Mouse (Mus musculus): Measurements from ENCODE around the gene Cbr4. TPM values are rescaled to one million over a fixed set of nuclear protein-coding genes. Genes with fewer than 3 reads are reported as not detected.

Cbr4 gene
- polyA plus RNA-seq, 1 experiment = 14.8 TPM

DNA sequence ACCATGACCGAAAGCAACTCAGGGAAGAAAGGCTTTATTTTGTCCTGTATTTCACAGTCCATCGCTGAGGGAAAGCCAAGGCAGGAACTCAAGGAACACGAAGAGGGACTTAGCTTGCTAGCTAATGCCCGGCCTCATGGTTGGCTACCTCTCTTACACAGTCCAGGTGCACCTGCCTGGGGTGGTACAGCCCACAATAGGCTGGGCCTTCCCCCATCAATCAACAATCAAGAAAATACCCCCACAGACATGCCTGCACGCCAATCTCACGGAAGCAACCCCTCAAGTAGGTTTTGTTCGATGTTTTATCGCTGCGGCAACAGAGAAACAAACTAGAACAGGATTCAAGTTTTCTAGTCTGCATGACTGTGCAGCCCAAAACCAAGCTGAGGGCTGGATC, 11.4 kb upstream of the Cbr4 start:
- no peak for TF ChIP-seq POLR2A (IDR thresholded peaks at IDR 0.05; ENCODE audit: insufficient read length, low read depth)
- TF ChIP-seq MAX (IDR thresholded peaks at IDR 0.05; ENCODE audit: low read depth) = no peak
- TF ChIP-seq TCF12 (IDR thresholded peaks at IDR 0.05; ENCODE audit: insufficient read depth, poor library complexity, severe bottlenecking) = no peak
- no peak for TF ChIP-seq USF1 (IDR thresholded peaks at IDR 0.05; ENCODE audit: low read depth)
- H3K79me2 ChIP-seq (ENCODE audit: control insufficient read depth, insufficient read depth) = no peaks in the 10 kb centered on the region
- no peak overlapping the region for H3ac ChIP-seq (ENCODE audit: control insufficient read depth, insufficient read length)

GRCm38 (mm10) chr8:61478150-61478549, 9.4 kb upstream of the Cbr4 start:
- Histone ChIP-seq H3K79me2 (ENCODE audit: control insufficient read depth, insufficient read depth) (no peaks in the 10 kb centered on the region), H3ac (ENCODE audit: control insufficient read depth, insufficient read length) (no peak overlapping the region), H3K36me3 (ENCODE audit: control insufficient read depth, insufficient read depth) (no peaks in the 10 kb centered on the region), H3K4me3 (no peak overlapping the region), H3K27me3 (ENCODE audit: control insufficient read depth, insufficient read depth, insufficient read length) (peaks cover 8% of the 10 kb centered on the region), H3K4me2 (ENCODE audit: low read depth) (no peak overlapping the region)
- TF ChIP-seq MYOG (IDR thresholded peaks at IDR 0.05; ENCODE audit: control insufficient read depth in 1 of 3, insufficient read depth in 1 of 3, insufficient read length in 2 of 3, low read depth in 2 of 3) (no peak), POLR2A (IDR thresholded peaks at IDR 0.05; ENCODE audit: insufficient read length, low read depth) (no peak), TCF3 (IDR thresholded peaks at IDR 0.05; ENCODE audit: insufficient read length, low read depth) (no peak), TCF12 (IDR thresholded peaks at IDR 0.05; ENCODE audit: insufficient read depth, poor library complexity, severe bottlenecking) (no peak), MYOD1 (IDR thresholded peaks at IDR 0.05; ENCODE audit: control insufficient read depth in 1 of 3, insufficient read length in 2 of 3, low read depth in 2 of 3) (no peak), E2F4 (IDR thresholded peaks at IDR 0.05; ENCODE audit: insufficient read depth) (no peak), USF1 (IDR thresholded peaks at IDR 0.05; ENCODE audit: low read depth) (no peak), REST (IDR thresholded peaks at IDR 0.05; ENCODE audit: insufficient read depth, insufficient read length) (no peak), SRF (IDR thresholded peaks at IDR 0.05; ENCODE audit: control insufficient read depth, insufficient read length, low read depth) (no peak)

More for the DNA sequence above, 11.4 kb upstream of the Cbr4 start:
- Histone ChIP-seq H3K4me2 (ENCODE audit: low read depth) (no peak overlapping the region), H3K4me3 (no peak overlapping the region), H3K27me3 (ENCODE audit: control insufficient read depth, insufficient read depth, insufficient read length) (peaks cover 4% of the 10 kb centered on the region), H3K36me3 (ENCODE audit: control insufficient read depth, insufficient read depth) (no peaks in the 10 kb centered on the region)

DNA sequence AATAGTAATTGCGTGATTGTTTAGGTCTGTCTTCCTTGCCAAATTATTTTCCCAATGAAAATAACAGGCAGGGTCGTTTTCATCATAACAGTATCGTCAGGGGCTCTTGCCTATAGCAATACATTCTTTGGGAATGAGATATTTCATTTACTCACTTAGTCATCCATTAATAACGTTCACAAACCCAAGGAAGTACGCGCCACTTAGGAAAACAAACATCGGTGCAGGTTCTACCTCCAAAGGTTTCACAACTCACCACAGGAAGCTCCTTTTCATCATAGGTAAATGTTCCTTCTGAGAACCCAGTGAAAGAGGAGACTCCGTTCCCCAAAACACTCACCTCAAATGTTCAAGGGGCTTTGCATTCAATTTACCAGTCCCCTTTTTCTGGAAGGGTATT, 8.7 kb upstream of the Cbr4 start:
- no peaks in the 10 kb centered on the region for H3K36me3 ChIP-seq (ENCODE audit: control insufficient read depth, insufficient read depth)
- TF ChIP-seq POLR2AphosphoS2 (IDR thresholded peaks at IDR 0.05; ENCODE audit: insufficient read length, low read depth) (no peak), SRF (IDR thresholded peaks at IDR 0.05; ENCODE audit: control insufficient read depth, insufficient read length, low read depth) (no peak), TCF3 (IDR thresholded peaks at IDR 0.05; ENCODE audit: insufficient read length, low read depth) (no peak), CEBPB (IDR thresholded peaks at IDR 0.05; ENCODE audit: insufficient read depth, poor library complexity, severe bottlenecking) (no peak), MYOD1 (IDR thresholded peaks at IDR 0.05; ENCODE audit: control insufficient read depth in 1 of 3, insufficient read length in 2 of 3, low read depth in 2 of 3) (no peak), REST (IDR thresholded peaks at IDR 0.05; ENCODE audit: insufficient read depth, insufficient read length) (no peak), POLR2A (IDR thresholded peaks at IDR 0.05; ENCODE audit: insufficient read length, low read depth) (no peak), TCF12 (IDR thresholded peaks at IDR 0.05; ENCODE audit: insufficient read depth, poor library complexity, severe bottlenecking) (no peak), MYOG (IDR thresholded peaks at IDR 0.05; ENCODE audit: control insufficient read depth in 1 of 3, insufficient read depth in 1 of 3, insufficient read length in 2 of 3, low read depth in 2 of 3) (no peak), USF1 (IDR thresholded peaks at IDR 0.05; ENCODE audit: low read depth) (no peak), MAX (IDR thresholded peaks at IDR 0.05; ENCODE audit: low read depth) (no peak), E2F4 (IDR thresholded peaks at IDR 0.05; ENCODE audit: insufficient read depth) (no peak)
- H3K4me3 ChIP-seq = no peak overlapping the region
- no peak overlapping the region for H3K4me2 ChIP-seq (ENCODE audit: low read depth)
- H3K79me2 ChIP-seq (ENCODE audit: control insufficient read depth, insufficient read depth) = no peaks in the 10 kb centered on the region
- H3K27me3 ChIP-seq (ENCODE audit: control insufficient read depth, insufficient read depth, insufficient read length) = peaks cover 8% of the 10 kb centered on the region
- H3ac ChIP-seq (ENCODE audit: control insufficient read depth, insufficient read length) = no peak overlapping the region

- TF ChIP-seq TCF12 (IDR thresholded peaks at IDR 0.05; ENCODE audit: insufficient read depth, poor library complexity, severe bottlenecking) (no peak), TCF3 (IDR thresholded peaks at IDR 0.05; ENCODE audit: insufficient read length, low read depth) (no peak), REST (IDR thresholded peaks at IDR 0.05; ENCODE audit: insufficient read depth, insufficient read length) (no peak), MYOG (IDR thresholded peaks at IDR 0.05; ENCODE audit: control insufficient read depth in 1 of 3, insufficient read depth in 1 of 3, insufficient read length in 2 of 3, low read depth in 2 of 3) (no peak), USF1 (IDR thresholded peaks at IDR 0.05; ENCODE audit: low read depth) (no peak), SRF (IDR thresholded peaks at IDR 0.05; ENCODE audit: control insufficient read depth, insufficient read length, low read depth) (no peak)
- no peaks in the 10 kb centered on the region for H3K36me3 ChIP-seq (ENCODE audit: control insufficient read depth, insufficient read depth)
- H3K4me3 ChIP-seq = no peak overlapping the region
- no peaks in the 10 kb centered on the region for H3K79me2 ChIP-seq (ENCODE audit: control insufficient read depth, insufficient read depth)
- H3K4me2 ChIP-seq (ENCODE audit: low read depth) = no peak overlapping the region
- peaks cover 8% of the 10 kb centered on the region for H3K27me3 ChIP-seq (ENCODE audit: control insufficient read depth, insufficient read depth, insufficient read length)
- no peak overlapping the region for H3ac ChIP-seq (ENCODE audit: control insufficient read depth, insufficient read length)
Measured at GRCm38 (mm10) chr8:61479506-61480214, 7.9 kb upstream of the Cbr4 start.

DNA sequence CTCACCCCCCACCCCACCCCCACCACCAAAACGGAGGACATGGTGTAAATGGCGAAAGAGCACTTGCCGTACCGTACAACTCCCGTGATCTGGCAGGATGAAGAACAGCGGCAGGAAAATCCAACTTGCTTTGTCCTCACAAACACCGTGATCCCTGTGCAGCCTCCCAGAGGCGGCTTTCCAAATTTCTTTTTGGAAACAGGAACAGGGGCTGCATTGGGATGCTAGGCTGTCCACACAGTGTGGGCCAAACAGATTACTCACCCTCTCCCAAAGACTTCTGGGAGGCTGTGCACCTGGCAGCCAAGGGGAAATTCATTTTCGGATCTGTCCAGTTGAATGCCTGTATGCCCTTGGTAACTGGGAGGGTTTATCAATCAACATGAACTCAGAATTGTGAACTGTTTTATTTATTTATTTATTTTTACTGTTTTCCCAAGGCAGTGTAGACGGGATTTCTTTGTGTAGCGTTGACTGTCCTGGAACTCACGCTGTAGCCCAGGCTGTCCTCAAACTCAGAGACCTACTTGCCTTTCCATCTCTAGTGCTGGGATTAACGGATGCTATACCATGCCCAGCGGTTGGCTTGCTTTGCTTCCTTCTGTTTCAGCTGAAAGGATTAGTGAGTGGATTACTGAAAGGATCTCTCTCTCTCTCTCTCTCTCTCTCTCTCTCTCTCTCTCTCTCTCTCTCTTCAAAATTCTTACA, 7.1 kb upstream of the Cbr4 start:
- Histone ChIP-seq H3ac (ENCODE audit: control insufficient read depth, insufficient read length) (no peak overlapping the region), H3K27me3 (ENCODE audit: control insufficient read depth, insufficient read depth, insufficient read length) (peaks cover 8% of the 10 kb centered on the region)

More for the DNA sequence above, 7.1 kb upstream of the Cbr4 start:
- H3K79me2 ChIP-seq (ENCODE audit: control insufficient read depth, insufficient read depth) = no peaks in the 10 kb centered on the region
- TF ChIP-seq USF1 (IDR thresholded peaks at IDR 0.05; ENCODE audit: low read depth) = no peak
- TF ChIP-seq SRF (IDR thresholded peaks at IDR 0.05; ENCODE audit: control insufficient read depth, insufficient read length, low read depth) = no peak
- TF ChIP-seq POLR2AphosphoS2 (IDR thresholded peaks at IDR 0.05; ENCODE audit: insufficient read length, low read depth) = no peak
- no peak for TF ChIP-seq TCF12 (IDR thresholded peaks at IDR 0.05; ENCODE audit: insufficient read depth, poor library complexity, severe bottlenecking)
- TF ChIP-seq E2F4 (IDR thresholded peaks at IDR 0.05; ENCODE audit: insufficient read depth) = no peak
- H3K4me3 ChIP-seq = no peak overlapping the region
- no peak overlapping the region for H3K4me2 ChIP-seq (ENCODE audit: low read depth)
- no peaks in the 10 kb centered on the region for H3K36me3 ChIP-seq (ENCODE audit: control insufficient read depth, insufficient read depth)
